Mouse (Mus musculus) gastrocnemius, postnatal 4 days (tissue): ENCODE measurements around the gene Arl6. TPM values are rescaled to one million over a fixed set of nuclear protein-coding genes. Genes with fewer than 3 reads are reported as not detected.

ENCODE experiments used
- DNase-seq, 2 experiments: peaks; one replicate each; pipeline ENCODE4 v3.0.0; 2021 to 2022; ENCODE audit warnings: low spot score in 2 of 2, mixed read lengths in 2 of 2
- total RNA-seq, 2 experiments: library from RNA; stranded (reverse); gene quantifications; 2 replicates each; pipeline ENCODE4 v1.2.3; 2021

Arl6 gene
- total RNA-seq, 2 experiments from 2014 or later, result 6.3 to 7.0 TPM

- no peak for DNase-seq
Observed at GRCm38 (mm10) chr16:59588351-59589025, 50.7 kb downstream of the Arl6 start.

GRCm38 (mm10) chr16:59587816-59588215, 51.4 kb downstream of the Arl6 start:
- DNase-seq, result no peak

- no peak for DNase-seq
Observed at GRCm38 (mm10) chr16:59586911-59587310, 52.3 kb downstream of the Arl6 start.

GRCm38 (mm10) chr16:59586276-59586675, 52.9 kb downstream of the Arl6 start:
- no peak for DNase-seq

GRCm38 (mm10) chr16:59585706-59586244, 53.4 kb downstream of the Arl6 start:
- DNase-seq, result no peak

- no peak for DNase-seq
Observed at GRCm38 (mm10) chr16:59583515-59583914, 55.7 kb downstream of the Arl6 start.

GRCm38 (mm10) chr16:59579237-59579636, 60.0 kb downstream of the Arl6 start:
- no peak for DNase-seq

GRCm38 (mm10) chr16:59573961-59574360, 65.2 kb downstream of the Arl6 start:
- no peak for DNase-seq

GRCm38 (mm10) chr16:59572685-59573084, 66.5 kb downstream of the Arl6 start:
- no peak for DNase-seq

GRCm38 (mm10) chr16:59570807-59571206, 68.4 kb downstream of the Arl6 start:
- no peak for DNase-seq

GRCm38 (mm10) chr16:59569837-59570236, 69.4 kb downstream of the Arl6 start:
- DNase-seq, result no peak

- DNase-seq, result no peak
Observed at GRCm38 (mm10) chr16:59567721-59568381, 71.3 kb downstream of the Arl6 start.

- no peak for DNase-seq
Observed at GRCm38 (mm10) chr16:59566437-59566836, 72.8 kb downstream of the Arl6 start.

GRCm38 (mm10) chr16:59565631-59566030, 73.6 kb downstream of the Arl6 start:
- DNase-seq, result no peak

GRCm38 (mm10) chr16:59564025-59564424, 75.2 kb downstream of the Arl6 start:
- DNase-seq, result no peak

Other genes starting within 250 kb of the Arl6 start
- not detected for gene Gabrr3, start 232.1 kb downstream of the Arl6 start, total RNA-seq
- gene Riox2, start 167.6 kb downstream of the Arl6 start, total RNA-seq, result 10 to 100 TPM; 10.3 to 10.8 TPM
- gene Crybg3, start 38.4 kb downstream of the Arl6 start, total RNA-seq, result 10 to 100 TPM; 35.7 to 36.8 TPM